Mouse (Mus musculus) heart, adult 2 months (tissue): Measurements from ENCODE around the gene Pex26. TPM values are rescaled to one million over a fixed set of nuclear protein-coding genes. Genes with fewer than 3 reads are reported as not detected.
A peak's percentile ranks its signal among the peaks of the same experiment; 100 is the strongest.

Experiments
- DNase-seq, 2 experiments: peaks; one replicate each; pipeline ENCODE4 v3.0.0; 2021
- H3K27ac ChIP-seq: fragments of 200-600 bp; 2 replicates; pipeline ENCODE4 v1.8.1; 2022
- H3K27me3 ChIP-seq: fragments of 200-500 bp; 2 replicates; pipeline ENCODE4 v1.6.1; 2012; ENCODE audit warnings: mild to moderate bottlenecking, low read length, inconsistent platforms, mixed read lengths; ENCODE audit not compliant: control insufficient read depth, insufficient read depth
- H3K36me3 ChIP-seq: fragments of 200-500 bp; 2 replicates; pipeline ENCODE4 v1.6.1; 2012; ENCODE audit warnings: low read length, inconsistent platforms; ENCODE audit not compliant: control insufficient read depth, insufficient read depth
- H3K4me1 ChIP-seq: fragments of 200-500 bp; 2 replicates; pipeline ENCODE4 v1.6.1; 2011; ENCODE audit warnings: low read length; ENCODE audit not compliant: control insufficient read depth, insufficient read depth
- H3K4me3 ChIP-seq: fragments of 200-600 bp; 2 replicates; pipeline ENCODE4 v1.8.1; 2022
- H3K79me2 ChIP-seq: fragments of 200-500 bp; replicated peaks from 2 replicates; pipeline ENCODE4 v1.6.1; 2012; ENCODE audit warnings: mild to moderate bottlenecking, inconsistent platforms, low read length, moderate library complexity, mixed read lengths; ENCODE audit not compliant: control insufficient read depth, insufficient read depth
- H3K9ac ChIP-seq: fragments of 200-500 bp; 2 replicates; pipeline ENCODE4 v1.6.1; 2012; ENCODE audit warnings: low read depth, mild to moderate bottlenecking, control low read depth, inconsistent platforms, low read length, mixed read lengths
- CTCF ChIP-seq: fragments of 200-600 bp; IDR thresholded peaks from 2 replicates; pipeline ENCODE4 v1.8.1; 2022; ENCODE audit warnings: antibody characterized with exemption, mild to moderate bottlenecking, moderate library complexity
- EP300 ChIP-seq: fragments of 200-500 bp; IDR thresholded peaks from 2 replicates; pipeline ENCODE4 v1.6.1; 2011; ENCODE audit warnings: low read depth, low read length, control low read depth; ENCODE audit not compliant: insufficient read depth
- POLR2A ChIP-seq: fragments of 200-500 bp; IDR thresholded peaks from 2 replicates; pipeline ENCODE4 v1.6.1; 2011; ENCODE audit warnings: mild to moderate bottlenecking, low read depth, low read length, control low read depth; ENCODE audit not compliant: insufficient read depth
- WGBS: fragments of 180-500 bp; shearing (Covaris S2); methylation state at CpG from one replicate; pipeline ENCODE4 v1.1.7; 2018; 5-methylcytosine and 5-hydroxymethylcytosine counted together
- intact Hi-C: fragments of 180-260 bp; cut with DNase I; formaldehyde crosslinking; loops from one replicate; pipeline ENCODE4 v1.15.1; 2025
- polyA plus RNA-seq: library from polyadenylated mRNA; depleted of rRNA; stranded (reverse); fragments of >200 nt; gene quantifications from 2 replicates; pipeline ENCODE4 v1.2.3, GENCODE M21; 2012
- total RNA-seq, 2 experiments: library from RNA; stranded (reverse); gene quantifications; 2 replicates each; pipeline ENCODE4 v1.2.3; 2021

Pex26 gene
- total and polyA plus RNA-seq, 3 experiments, result 6.0 to 8.3 (median 6.0) TPM

DNA sequence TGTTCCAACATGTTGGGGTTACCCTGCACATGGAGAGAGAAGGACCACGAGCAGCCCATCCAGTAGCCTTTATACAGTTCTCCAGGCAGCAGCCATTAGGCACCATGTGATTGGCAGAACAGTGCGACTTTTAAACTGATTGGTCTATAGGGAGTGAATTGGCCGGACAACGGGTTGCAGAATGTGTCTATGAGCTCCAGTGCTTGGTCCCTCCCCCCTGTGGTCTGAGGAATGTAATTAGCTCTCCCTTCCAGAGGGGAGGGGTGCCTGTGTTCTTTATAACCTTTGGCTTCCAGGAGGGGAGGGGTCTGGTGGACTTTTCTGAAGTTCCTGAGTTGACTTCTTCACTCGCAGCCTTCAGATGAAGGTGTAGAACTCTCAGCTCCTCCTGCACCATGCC lies 18.6 kb downstream of the Pex26 start:
- TF ChIP-seq CTCF (no peak), EP300 (no peak), POLR2A (no peak)
- H3K36me3 ChIP-seq, result no peaks in the 10 kb centered on the region
- H3K79me2 ChIP-seq, result no peaks in the 10 kb centered on the region
- H3K4me1 ChIP-seq, result no peaks in the 10 kb centered on the region; the same call in 1 of the 2 replicates
- intact Hi-C loops, result no loop called here
- no peak for DNase-seq
- no peak overlapping the region for H3K4me3 ChIP-seq
- 90% methylated on average over 5 of the region's 5 CpGs for WGBS
- no peak overlapping the region for H3K9ac ChIP-seq
- H3K27me3 ChIP-seq, result no peaks in the 10 kb centered on the region
- no peak overlapping the region for H3K27ac ChIP-seq

DNA sequence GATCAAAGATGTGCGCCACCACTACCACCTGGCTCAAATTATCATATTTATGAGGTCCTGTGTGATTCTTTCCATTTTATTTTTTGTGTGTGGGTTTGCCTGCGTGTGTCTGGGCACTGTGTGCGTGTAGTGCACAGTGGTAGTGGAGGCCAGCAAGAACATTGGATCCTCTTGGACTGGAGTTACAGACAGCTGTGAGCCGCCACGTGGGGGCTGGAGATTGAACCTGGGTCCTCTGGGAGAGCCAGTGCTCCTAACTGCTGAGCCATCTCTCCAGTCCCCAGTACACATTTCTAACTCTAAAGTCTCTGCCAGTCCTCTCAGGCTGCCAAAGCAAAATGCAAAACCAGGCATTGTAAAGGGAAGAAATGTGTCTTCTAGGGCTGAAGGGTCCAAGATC lies 23.0 kb downstream of the Pex26 start:
- Histone ChIP-seq H3K27me3 (no peaks in the 10 kb centered on the region), H3K4me3 (no peak overlapping the region), H3K4me1 (no peaks in the 10 kb centered on the region), H3K36me3 (no peaks in the 10 kb centered on the region), H3K27ac (no peak overlapping the region), H3K9ac (no peak overlapping the region), H3K79me2 (no peaks in the 10 kb centered on the region)
- TF ChIP-seq CTCF (no peak), EP300 (no peak), POLR2A (no peak)
- intact Hi-C loops, result no loop called here
- WGBS, result 89% methylated on average over 5 of the region's 5 CpGs
- no peak for DNase-seq

DNA sequence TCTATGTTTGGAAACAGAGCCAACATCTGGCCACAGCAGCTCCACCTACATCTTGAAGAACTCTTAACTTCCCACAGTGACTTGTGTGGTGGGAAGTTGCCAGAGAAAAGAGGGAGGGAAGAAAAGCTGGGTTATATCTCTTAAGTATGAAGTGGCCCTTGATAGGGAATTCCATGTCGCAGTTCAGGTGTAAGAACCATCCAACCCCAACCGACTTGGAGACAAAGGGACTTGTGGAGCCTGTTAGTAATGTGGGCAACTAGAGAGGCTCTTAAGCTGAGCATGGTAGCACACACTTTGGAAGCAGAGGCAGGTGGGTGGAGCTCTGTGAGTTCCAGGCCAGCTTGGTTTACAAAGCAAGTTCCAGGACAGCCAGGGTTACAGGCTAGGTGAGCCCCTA lies 26.1 kb downstream of the Pex26 start:
- Histone ChIP-seq H3K9ac (no peak overlapping the region), H3K4me1 (no peaks in the 10 kb centered on the region; the same call in none of the 2 replicates), H3K36me3 (no peaks in the 10 kb centered on the region; the same call in 1 of the 2 replicates), H3K27me3 (no peaks in the 10 kb centered on the region), H3K4me3 (no peak overlapping the region), H3K27ac (no peak overlapping the region), H3K79me2 (no peaks in the 10 kb centered on the region)
- intact Hi-C loops, result no loop called here
- 77% methylated on average over 2 of the region's 2 CpGs for WGBS
- TF ChIP-seq CTCF (no peak), EP300 (no peak), POLR2A (no peak)
- DNase-seq, result no peak

DNA sequence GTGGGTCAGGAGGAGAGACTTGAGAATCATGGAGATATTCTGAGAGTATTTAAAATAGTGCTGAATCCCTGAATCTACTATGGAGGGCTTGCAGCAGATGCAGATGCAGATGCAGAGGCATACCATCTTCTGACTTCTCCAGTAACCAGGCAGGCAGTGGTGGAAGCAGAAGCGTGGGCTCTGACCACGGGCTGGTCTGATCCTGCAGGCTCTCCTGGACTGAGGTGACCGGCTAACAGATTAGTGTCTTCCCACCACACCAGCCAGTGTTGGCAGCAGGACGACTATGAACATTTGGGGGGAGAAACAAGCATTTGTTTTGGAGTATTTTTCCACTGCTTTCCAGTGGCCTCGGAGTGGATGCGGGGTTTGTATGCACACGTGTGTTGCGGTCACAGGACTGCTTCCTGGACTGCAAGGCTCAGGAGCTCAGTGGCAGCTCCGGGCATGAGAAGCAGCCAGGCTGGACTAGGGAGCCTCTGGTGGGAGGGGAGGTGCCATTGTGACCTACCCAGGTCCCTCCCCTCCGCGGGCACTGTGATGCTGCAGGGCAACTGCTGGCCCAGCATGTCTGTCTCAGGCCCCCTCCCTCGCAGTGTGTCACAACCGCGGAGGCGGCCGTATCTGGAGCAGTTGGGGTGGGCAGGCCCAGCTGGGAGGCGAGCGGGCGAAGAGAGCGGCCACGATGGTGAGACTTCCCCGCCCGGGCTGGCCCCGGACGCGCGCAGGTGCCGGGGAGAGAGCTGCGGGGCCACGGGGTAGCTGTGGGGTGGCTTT lies 26.9 kb downstream of the Pex26 start, which contains the start of gene Tuba8:
Tuba8 (plus strand) TSS at position 548 of the 777 bp plus-strand sequence.
- WGBS, result 4% methylated on average over 30 of the region's 30 CpGs
- DNase-seq, result peak; percentile 79 to 87
- Histone ChIP-seq H3K27ac (peak within 1 kb of the TSS; percentile 93), H3K27me3 (no peaks in the 10 kb centered on the region), H3K9ac (peak within 1 kb of the TSS; percentile 79), H3K36me3 (no peaks in the 10 kb centered on the region; the same call in 1 of the 2 replicates), H3K4me3 (peak within 1 kb of the TSS; percentile 57), H3K79me2 (no peaks in the 10 kb centered on the region), H3K4me1 (peaks cover 3% of the 10 kb centered on the region)
- TF ChIP-seq POLR2A (peak; percentile 84), EP300 (0 out of 2 replicates have a peak, but pooled peaks have one; percentile 42), CTCF (no peak)
- intact Hi-C loops, result no loop called here

DNA sequence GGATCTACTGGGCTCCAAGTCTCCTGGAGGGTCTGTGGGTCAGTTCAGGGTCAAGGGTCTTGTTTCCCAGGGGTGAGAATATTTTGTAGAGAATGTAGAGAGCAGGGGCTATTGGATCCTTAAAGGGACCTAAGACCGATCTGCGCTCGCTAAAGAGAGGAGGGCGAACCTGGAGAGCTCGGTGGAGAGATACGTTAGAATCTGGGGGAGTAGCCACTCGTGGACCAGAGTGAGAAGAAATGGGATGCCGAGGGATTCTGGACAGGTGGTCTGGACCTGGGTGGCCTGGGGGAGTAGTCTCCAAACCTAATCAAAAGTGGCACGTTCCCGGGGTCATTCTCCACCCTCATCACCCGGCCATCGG lies 27.4 kb downstream of the Pex26 start:
- peaks cover 3% of the 10 kb centered on the region for H3K4me1 ChIP-seq
- H3K36me3 ChIP-seq, result peaks cover 3% of the 10 kb centered on the region; the same call in 1 of the 2 replicates
- intact Hi-C loops, result no loop called here
- peak overlapping the region; percentile 79 for H3K9ac ChIP-seq
- H3K79me2 ChIP-seq, result no peaks in the 10 kb centered on the region
- TF ChIP-seq CTCF, result no peak
- no peak for TF ChIP-seq POLR2A
- no peak for TF ChIP-seq EP300
- H3K4me3 ChIP-seq, result peak overlapping the region; percentile 57
- H3K27me3 ChIP-seq, result no peaks in the 10 kb centered on the region
- peak overlapping the region; percentile 93 for H3K27ac ChIP-seq
- WGBS, result 3% methylated on average over 12 of the region's 12 CpGs
- peak in 1 of 2 experiments; percentile 28 for DNase-seq

DNA sequence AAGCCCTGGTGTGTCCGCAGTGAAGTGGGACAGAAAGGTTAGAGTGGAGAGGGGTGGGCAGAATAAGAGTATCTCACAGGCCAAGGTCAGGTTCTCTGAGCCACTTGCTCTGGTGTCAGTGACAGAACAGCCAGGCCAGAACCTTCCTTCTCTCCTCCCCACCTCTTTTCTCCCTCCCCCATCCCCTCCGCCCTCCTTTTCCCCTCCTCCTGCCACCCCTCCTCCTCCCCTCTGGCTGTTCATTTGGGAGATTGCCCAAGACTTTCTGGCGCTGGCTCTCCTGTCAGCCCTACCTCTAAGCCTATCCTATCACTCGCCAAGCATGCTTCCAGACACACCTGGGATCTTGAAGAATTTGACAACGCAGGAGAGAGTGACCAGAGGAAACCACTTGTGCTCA lies 28.3 kb downstream of the Pex26 start:
- DNase-seq, result peak; percentile 52 to 62
- Histone ChIP-seq H3K79me2 (no peaks in the 10 kb centered on the region), H3K36me3 (peaks cover 3% of the 10 kb centered on the region; the same call in 1 of the 2 replicates), H3K9ac (peak overlapping the region; percentile 79), H3K27me3 (no peaks in the 10 kb centered on the region), H3K4me1 (peaks cover 6% of the 10 kb centered on the region), H3K27ac (peak overlapping the region; percentile 93), H3K4me3 (peak overlapping the region; percentile 57)
- intact Hi-C loops, result no loop called here
- WGBS, result 17% methylated on average over 4 of the region's 5 CpGs
- TF ChIP-seq CTCF, result no peak
- TF ChIP-seq POLR2A, result peak; percentile 81
- TF ChIP-seq EP300, result peak; percentile 72; the same call in 1 of the 2 replicates
